Mouse (Mus musculus): ENCODE measurements around the gene Irgm2.

- TF ChIP-seq ZNF384 (IDR thresholded peaks at IDR 0.05; ENCODE audit: low read depth, low read length) (no peak), MAFK (IDR thresholded peaks at IDR 0.05; ENCODE audit: insufficient read depth, low read depth, low read length) (no peak), CHD2 (IDR thresholded peaks at IDR 0.05; ENCODE audit: low read depth, low read length) (no peak)
Measured at GRCm38 (mm10) chr11:58180756-58181155, 18.7 kb upstream of the Irgm2 start.
